Mouse (Mus musculus): Measurements from ENCODE around the gene Duoxa1. TPM values are rescaled to one million over a fixed set of nuclear protein-coding genes. Genes with fewer than 3 reads are reported as not detected.

Gene Duoxa1
- total and polyA plus RNA-seq, 3 experiments, result not detected

- no peaks in the 10 kb centered on the region for H3K36me3 ChIP-seq (ENCODE audit: control insufficient read depth in 1 of 2, insufficient read depth in 2 of 2, low read length in 2 of 2)
- H3K4me1 ChIP-seq (ENCODE audit: control insufficient read depth in 1 of 2, insufficient read depth in 2 of 2, low read length in 2 of 2), result no peaks in the 10 kb centered on the region
- H3K4me3 ChIP-seq (ENCODE audit: control insufficient read depth in 1 of 2, insufficient read depth in 1 of 2, low read depth in 2 of 2, low read length in 2 of 2), result no peak overlapping the region
- H3K9ac ChIP-seq (ENCODE audit: control insufficient read depth, low read depth, low read length, poor library complexity, severe bottlenecking), result no peak overlapping the region
- no peaks in the 10 kb centered on the region; a peak in 1 of 4 replicates for H3K27me3 ChIP-seq (ENCODE audit: control insufficient read depth in 1 of 2, insufficient read depth in 2 of 2, low read length in 2 of 2)
- no peak for DNase-seq (ENCODE audit: low read depth, low spot score)
- H3K27ac ChIP-seq (ENCODE audit: control insufficient read depth, low read depth, low read length), result no peak overlapping the region
- no peak for TF ChIP-seq MAX (IDR thresholded peaks at IDR 0.05; ENCODE audit: low read length)
- TF ChIP-seq ZKSCAN1 (IDR thresholded peaks at IDR 0.05; ENCODE audit: low read depth, low read length), result no peak
- no peak for TF ChIP-seq GABPA (IDR thresholded peaks at IDR 0.05; ENCODE audit: low read depth, low read length)
- no peak for TF ChIP-seq JUND (IDR thresholded peaks at IDR 0.05; ENCODE audit: low read depth, low read length)
- no peak for TF ChIP-seq SIN3A (IDR thresholded peaks at IDR 0.05; ENCODE audit: low read length)
- TF ChIP-seq HCFC1 (IDR thresholded peaks at IDR 0.05; ENCODE audit: low read depth, low read length), result no peak
- TF ChIP-seq USF1 (IDR thresholded peaks at IDR 0.05; ENCODE audit: low read depth, low read length), result no peak
- TF ChIP-seq ETS1 (IDR thresholded peaks at IDR 0.05; ENCODE audit: low read depth, low read length), result no peak
- TF ChIP-seq UBTF (IDR thresholded peaks at IDR 0.05; ENCODE audit: borderline replicate concordance, insufficient read depth, low read depth, low read length), result no peak
- TF ChIP-seq MYC (IDR thresholded peaks at IDR 0.05; ENCODE audit: low read depth, low read length), result no peak
- TF ChIP-seq RCOR1 (IDR thresholded peaks at IDR 0.05; ENCODE audit: low read depth, low read length), result no peak
- TF ChIP-seq CHD1 (IDR thresholded peaks at IDR 0.05; ENCODE audit: low read depth, low read length), result no peak
- H3K79me2 ChIP-seq (ENCODE audit: control insufficient read depth, insufficient read depth, low read length, poor library complexity), result no peaks in the 10 kb centered on the region
- no peaks in the 10 kb centered on the region for H3K9me3 ChIP-seq (replicated peaks; ENCODE audit: insufficient read depth, low read length)
Measured at GRCm38 (mm10) chr2:122294916-122295315, 18.6 kb downstream of the Duoxa1 start.

GRCm38 (mm10) chr2:122286137-122286536, 27.4 kb downstream of the Duoxa1 start:
- Histone ChIP-seq H3K9ac (ENCODE audit: control insufficient read depth, low read depth, low read length, poor library complexity, severe bottlenecking) (no peak overlapping the region), H3K36me3 (ENCODE audit: control insufficient read depth in 1 of 2, insufficient read depth in 2 of 2, low read length in 2 of 2) (no peaks in the 10 kb centered on the region), H3K9me3 (replicated peaks; ENCODE audit: insufficient read depth, low read length) (no peaks in the 10 kb centered on the region), H3K27me3 (ENCODE audit: control insufficient read depth in 1 of 2, insufficient read depth in 2 of 2, low read length in 2 of 2) (no peaks in the 10 kb centered on the region), H3K27ac (ENCODE audit: control insufficient read depth, low read depth, low read length) (no peak overlapping the region), H3K4me1 (ENCODE audit: control insufficient read depth in 1 of 2, insufficient read depth in 2 of 2, low read length in 2 of 2) (no peaks in the 10 kb centered on the region), H3K79me2 (ENCODE audit: control insufficient read depth, insufficient read depth, low read length, poor library complexity) (no peaks in the 10 kb centered on the region), H3K4me3 (ENCODE audit: control insufficient read depth in 1 of 2, insufficient read depth in 1 of 2, low read depth in 2 of 2, low read length in 2 of 2) (no peak overlapping the region)
- no peak for DNase-seq (ENCODE audit: low read depth, low spot score)
- TF ChIP-seq POLR2AphosphoS5 (IDR thresholded peaks at IDR 0.05; ENCODE audit: borderline replicate concordance, low read depth, low read length) (no peak), ZNF384 (IDR thresholded peaks at IDR 0.05; ENCODE audit: low read depth, low read length) (no peak), UBTF (IDR thresholded peaks at IDR 0.05; ENCODE audit: borderline replicate concordance, insufficient read depth, low read depth, low read length) (no peak), TBP (IDR thresholded peaks at IDR 0.05; ENCODE audit: low read depth, low read length) (no peak), MEF2A (IDR thresholded peaks at IDR 0.05; ENCODE audit: extremely low read depth, insufficient replicate concordance, low read depth, low read length, poor library complexity, severe bottlenecking) (no peak), MYB (IDR thresholded peaks at IDR 0.05; ENCODE audit: low read depth, low read length) (no peak), RAD21 (IDR thresholded peaks at IDR 0.05; ENCODE audit: low read depth, low read length) (no peak), HCFC1 (IDR thresholded peaks at IDR 0.05; ENCODE audit: low read depth, low read length) (no peak), E2F4 (IDR thresholded peaks at IDR 0.05; ENCODE audit: borderline replicate concordance, low read depth, low read length) (no peak), CHD2 (IDR thresholded peaks at IDR 0.05; ENCODE audit: low read length) (no peak), ETS1 (IDR thresholded peaks at IDR 0.05; ENCODE audit: low read depth, low read length) (no peak), SMC3 (IDR thresholded peaks at IDR 0.05; ENCODE audit: low read depth, low read length) (no peak), MYC (IDR thresholded peaks at IDR 0.05; ENCODE audit: low read depth, low read length) (no peak), EP300 (IDR thresholded peaks at IDR 0.05; ENCODE audit: low read depth in 1 of 2, low read length in 2 of 2) (no peak), POLR2A (IDR thresholded peaks at IDR 0.05; ENCODE audit: control insufficient read depth in 1 of 2, insufficient read depth in 1 of 2, low read depth in 1 of 2, low read length in 2 of 2, poor library complexity in 1 of 2) (no peak), JUND (IDR thresholded peaks at IDR 0.05; ENCODE audit: low read depth, low read length) (no peak), NELFE (IDR thresholded peaks at IDR 0.05; ENCODE audit: low read depth, low read length) (no peak), MAZ (IDR thresholded peaks at IDR 0.05; ENCODE audit: low read depth, low read length) (no peak), USF2 (IDR thresholded peaks at IDR 0.05; ENCODE audit: borderline replicate concordance in 1 of 2, insufficient read depth in 1 of 2, low read depth in 1 of 2, low read length in 2 of 2) (no peak)

All from MEL (cell line).